Mouse (Mus musculus) monocyte, adult 2 months (primary cell): ENCODE data around the gene Uqcrq.

Experiments
- DNase-seq, 2 experiments: peaks; one replicate each; pipeline ENCODE4 v3.0.0; 2022; ENCODE audit warnings: low spot score in 2 of 2, low read depth in 1 of 2

The Uqcrq gene

DNA sequence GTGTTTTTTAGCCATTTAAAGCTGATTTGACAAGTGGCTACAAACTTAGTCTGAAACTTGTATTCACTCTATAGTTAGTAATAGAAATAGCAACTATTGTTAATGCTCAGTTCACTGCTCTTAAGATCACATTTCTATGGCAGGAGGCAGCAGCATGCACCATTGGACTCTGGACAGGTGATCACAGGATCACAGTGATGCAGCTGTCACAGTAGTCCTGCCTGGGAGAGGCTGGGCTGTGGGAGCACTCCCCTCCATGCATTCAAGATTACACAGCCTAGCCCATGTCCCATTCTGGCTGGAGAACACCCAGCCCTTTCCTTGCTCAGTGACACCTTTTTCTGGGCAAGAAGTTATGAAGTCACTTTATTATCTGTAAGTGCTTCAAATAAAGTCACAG is 12.6 kb downstream of the Uqcrq start:
- no peak for DNase-seq

- DNase-seq, result no peak
Measured at GRCm38 (mm10) chr11:53413871-53414270, 16.8 kb downstream of the Uqcrq start.

DNA sequence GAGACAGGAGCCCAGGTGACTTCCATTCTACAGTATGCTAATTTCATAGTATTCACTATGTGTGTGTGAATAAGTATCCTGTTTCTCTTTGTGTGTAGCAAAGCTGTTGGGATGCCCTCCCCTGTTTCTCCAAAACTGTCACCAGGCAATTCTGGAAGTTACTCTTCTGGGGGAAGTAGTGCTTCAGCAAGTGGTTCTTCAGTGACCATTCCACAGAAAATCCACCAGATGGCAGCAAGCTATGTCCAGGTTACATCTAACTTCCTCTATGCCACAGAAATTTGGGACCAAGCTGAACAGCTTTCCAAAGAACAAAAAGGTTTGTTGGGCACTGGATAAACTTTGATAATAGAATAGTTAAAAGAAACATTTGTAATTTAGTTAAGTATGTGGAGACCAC is 18.9 kb downstream of the Uqcrq start:
- DNase-seq, result no peak

- DNase-seq, result no peak
Measured at GRCm38 (mm10) chr11:53403638-53404037, 27.0 kb downstream of the Uqcrq start.

GRCm38 (mm10) chr11:53393856-53394255 is 36.8 kb downstream of the Uqcrq start:
- no peak for DNase-seq

DNA sequence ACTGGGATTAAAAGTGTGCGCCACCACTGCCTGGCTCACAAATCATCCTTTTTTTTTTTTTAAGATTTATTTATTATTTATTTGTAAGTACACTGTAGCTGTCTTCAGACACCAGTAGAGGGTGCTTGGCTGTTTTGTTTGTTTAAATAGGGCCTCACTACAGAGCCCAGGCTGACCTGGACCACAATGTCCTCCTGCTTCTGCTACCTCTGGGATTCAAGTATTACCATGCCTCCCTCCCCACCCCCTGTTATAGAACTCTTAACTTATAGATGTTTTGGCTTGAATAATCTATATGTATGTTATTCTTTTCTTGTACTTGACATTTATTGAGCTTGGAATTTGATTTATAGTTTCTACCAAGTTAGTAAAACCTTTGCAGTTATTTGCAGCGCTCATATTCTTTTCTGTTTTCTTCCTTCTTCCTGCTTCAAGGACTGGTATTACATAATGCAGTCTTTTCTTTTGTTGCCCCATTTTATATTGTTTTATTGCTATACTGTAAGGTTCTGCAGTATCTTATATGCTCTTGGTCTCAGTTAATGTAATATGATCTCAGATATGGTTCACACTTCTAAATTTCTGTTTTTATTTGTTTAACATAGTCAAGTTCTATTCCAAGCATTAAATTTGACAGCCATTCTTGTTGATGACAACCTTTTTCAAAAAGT is 46.7 kb downstream of the Uqcrq start:
- no peak for DNase-seq

GRCm38 (mm10) chr11:53378918-53379317 is 51.7 kb downstream of the Uqcrq start:
- DNase-seq, result no peak
